Mouse (Mus musculus) midbrain, embryonic 14.5 days (tissue): ENCODE results near the gene Tceal3. TPM values are rescaled to one million over a fixed set of nuclear protein-coding genes. Genes with fewer than 3 reads are reported as not detected.
"Not testable (repeated sequence)": the region's sequence is repeated elsewhere in the genome, so short reads cannot be mapped to it uniquely, and the experiment has no call there.

Experiments
- ATAC-seq: fragments of 200-750 bp; cut with Nextera tagmentation; 2 replicates; pipeline ENCODE4 v1.8.0; 2017; ENCODE audit warnings: moderate number of reproducible peaks, moderate library complexity; ENCODE audit not compliant: low FRiP score, low TSS enrichment
- DNase-seq: peaks from one replicate; pipeline ENCODE4 v3.0.0-alpha.2; 2015
- H3K27ac ChIP-seq: fragments of 300-500 bp; sonication (generic); replicated peaks from 2 replicates; pipeline ENCODE4 v1.5.1; 2014; ENCODE audit warnings: mild to moderate bottlenecking, low read depth, low read length, moderate library complexity
- H3K27me3 ChIP-seq: fragments of 300-500 bp; sonication (generic); 2 replicates; pipeline ENCODE4 v1.6.1; 2014; ENCODE audit warnings: low read length, control low read depth, mixed read lengths; ENCODE audit not compliant: control insufficient read depth, insufficient read depth
- H3K36me3 ChIP-seq: fragments of 300-500 bp; sonication (generic); 2 replicates; pipeline ENCODE4 v1.6.1; 2014; ENCODE audit warnings: low read length, control low read depth; ENCODE audit not compliant: control insufficient read depth, insufficient read depth
- H3K4me1 ChIP-seq: fragments of 300-500 bp; sonication (generic); 2 replicates; pipeline ENCODE4 v1.6.1; 2014; ENCODE audit warnings: mild to moderate bottlenecking, antibody characterized with exemption, low read length, control low read depth; ENCODE audit not compliant: control insufficient read depth, insufficient read depth
- H3K4me2 ChIP-seq: fragments of 300-500 bp; sonication (generic); 2 replicates; pipeline ENCODE4 v1.6.1; 2014; ENCODE audit warnings: mild to moderate bottlenecking, low read length, moderate library complexity
- H3K4me3 ChIP-seq: fragments of 300-500 bp; sonication (generic); replicated peaks from 2 replicates; pipeline ENCODE4 v1.5.1; 2014; ENCODE audit warnings: low read depth, low read length
- H3K9ac ChIP-seq: fragments of 300-500 bp; sonication (generic); replicated peaks from 2 replicates; pipeline ENCODE4 v1.6.1; 2014; ENCODE audit warnings: mild to moderate bottlenecking, low read length, moderate library complexity
- H3K9me3 ChIP-seq: fragments of 300-500 bp; sonication (generic); 2 replicates; pipeline ENCODE4 v1.6.1; 2016; ENCODE audit warnings: low read length, control low read depth, mixed read lengths; ENCODE audit not compliant: control insufficient read depth
- WGBS: fragments of 180-500 bp; shearing (Covaris S2); extraction: QIAGEN DNeasy Blood & Tissue Kit; methylation state at CpG from one replicate; pipeline ENCODE4 v1.1.7; 2014; 5-methylcytosine and 5-hydroxymethylcytosine counted together
- polyA plus RNA-seq: library from polyadenylated mRNA; unstranded; fragments of >200 nt; fragmentation: Nextera tagmentation; extraction: Ambion mirVana; gene quantifications from 2 replicates; pipeline ENCODE4 v1.2.1, GENCODE M21; 2014

Gene Tceal3
- polyA plus RNA-seq, 1 experiment from 2014 or later = 39.4 TPM

GRCm38 (mm10) chrX:136680989-136681388, 90.3 kb downstream of the Tceal3 start:
- Histone ChIP-seq H3K9ac (no peak overlapping the region), H3K27me3 (no peaks in the 10 kb centered on the region), H3K4me1 (no peaks in the 10 kb centered on the region), H3K27ac (no peak overlapping the region), H3K9me3 (no peaks in the 10 kb centered on the region), H3K4me3 (no peak overlapping the region), H3K4me2 (no peak overlapping the region), H3K36me3 (no peaks in the 10 kb centered on the region)
- no peak for DNase-seq
- ATAC-seq = no peak
- 78% methylated on average over 3 of the region's 3 CpGs for WGBS

- ATAC-seq = peak; percentile 76
- DNase-seq, H3K4me1 ChIP-seq, H3K36me3 ChIP-seq, H3K9me3 ChIP-seq, H3K9ac ChIP-seq, H3K27me3 ChIP-seq, H3K4me2 ChIP-seq, H3K4me3 ChIP-seq: not testable (repeated sequence)
- H3K27ac ChIP-seq = peak overlapping the region; percentile 78
- 19% methylated on average over 3 of the region's 3 CpGs for WGBS
Measured at GRCm38 (mm10) chrX:136691606-136692293, 101.1 kb downstream of the Tceal3 start.

GRCm38 (mm10) chrX:136692294-136692675, 101.6 kb downstream of the Tceal3 start:
- Histone ChIP-seq H3K4me2 (no peak overlapping the region), H3K9me3 (no peaks in the 10 kb centered on the region), H3K4me1 (no peaks in the 10 kb centered on the region), H3K27ac (peak overlapping the region; percentile 70), H3K36me3 (no peaks in the 10 kb centered on the region), H3K4me3 (no peak overlapping the region), H3K27me3 (no peaks in the 10 kb centered on the region), H3K9ac (no peak overlapping the region)
- DNase-seq (no peak), ATAC-seq (no peak; the same call in 1 of the 2 replicates)
- 50% methylated on average over 4 of the region's 4 CpGs for WGBS

- no peaks in the 10 kb centered on the region for H3K36me3 ChIP-seq
- H3K27me3 ChIP-seq = no peaks in the 10 kb centered on the region
- H3K9me3 ChIP-seq = no peaks in the 10 kb centered on the region
- no peak overlapping the region for H3K4me2 ChIP-seq
- no peak overlapping the region for H3K9ac ChIP-seq
- ATAC-seq = no peak
- H3K4me3 ChIP-seq = no peak overlapping the region
- DNase-seq = no peak
- H3K27ac ChIP-seq = no peak overlapping the region
- no peaks in the 10 kb centered on the region for H3K4me1 ChIP-seq
- WGBS = 85% methylated on average over 5 of the region's 5 CpGs
Measured at GRCm38 (mm10) chrX:136693196-136693595, 102.6 kb downstream of the Tceal3 start.

- Histone ChIP-seq H3K4me1 (0 out of 2 replicates have a peak, but pooled peaks cover 3% of the 10 kb centered on the region), H3K4me3 (peak within 1 kb of the TSS; percentile 48), H3K27ac (peak within 1 kb of the TSS; percentile 94), H3K9me3 (no peaks in the 10 kb centered on the region), H3K36me3 (no peaks in the 10 kb centered on the region), H3K9ac (peak within 1 kb of the TSS; percentile 75), H3K4me2 (peak within 1 kb of the TSS; percentile 62), H3K27me3 (no peaks in the 10 kb centered on the region)
- peak; percentile 86 for DNase-seq
- 17% methylated on average over 15 of the region's 15 CpGs for WGBS
- ATAC-seq = peak; percentile 94
Measured at GRCm38 (mm10) chrX:136707446-136708167, 117.0 kb downstream of the Tceal3 start, which contains the start of gene Tceal1. Gene Tceal1 (plus strand): TSS chrX:136707982.

- peak; percentile 77 for DNase-seq
- no peaks in the 10 kb centered on the region for H3K27me3 ChIP-seq
- WGBS = 22% methylated on average over 18 of the region's 18 CpGs
Measured at GRCm38 (mm10) chrX:136708168-136708681, 117.6 kb downstream of the Tceal3 start.

GRCm38 (mm10) chrX:136708782-136709181, 118.1 kb downstream of the Tceal3 start:
- Histone ChIP-seq H3K9ac (peak overlapping the region; percentile 75), H3K36me3 (no peaks in the 10 kb centered on the region), H3K27me3 (no peaks in the 10 kb centered on the region), H3K4me3 (peak overlapping the region; percentile 48), H3K4me1 (0 out of 2 replicates have a peak, but pooled peaks cover 3% of the 10 kb centered on the region), H3K4me2 (peak overlapping the region; percentile 62), H3K9me3 (no peaks in the 10 kb centered on the region), H3K27ac (peak overlapping the region; percentile 94)
- 32% methylated on average over 14 of the region's 14 CpGs for WGBS
- ATAC-seq (no peak), DNase-seq (peak; percentile 38)

More at GRCm38 (mm10) chrX:136708168-136708681, 117.6 kb downstream of the Tceal3 start:
- Histone ChIP-seq H3K27ac (peak overlapping the region; percentile 94), H3K4me3 (peak overlapping the region; percentile 48), H3K4me1 (0 out of 2 replicates have a peak, but pooled peaks cover 3% of the 10 kb centered on the region), H3K4me2 (peak overlapping the region; percentile 62), H3K9me3 (no peaks in the 10 kb centered on the region), H3K36me3 (no peaks in the 10 kb centered on the region), H3K9ac (peak overlapping the region; percentile 75)
- ATAC-seq = peak; percentile 84

GRCm38 (mm10) chrX:136714742-136715474, 124.3 kb downstream of the Tceal3 start:
- H3K27ac ChIP-seq = peak overlapping the region; percentile 70
- not testable (repeated sequence) for H3K4me1 ChIP-seq, DNase-seq, H3K27me3 ChIP-seq, H3K9me3 ChIP-seq, H3K9ac ChIP-seq, H3K36me3 ChIP-seq, H3K4me3 ChIP-seq, H3K4me2 ChIP-seq
- ATAC-seq = peak; percentile 78; the same call in 1 of the 2 replicates
- 24% methylated on average over 2 of the region's 3 CpGs for WGBS
